Mouse (Mus musculus) granulocyte monocyte progenitor cell, adult 5-6 weeks (primary cell): ENCODE results near the gene Olfr1393. TPM values are rescaled to one million over a fixed set of nuclear protein-coding genes. Genes with fewer than 3 reads are reported as not detected.

ENCODE experiments used
- ATAC-seq: replicated peaks from 2 replicates; pipeline ENCODE4 v1.8.0; 2016; ENCODE audit warnings: mild to moderate bottlenecking, moderate TSS enrichment, inconsistent platforms; ENCODE audit not compliant: poor library complexity, severe bottlenecking
- total RNA-seq, 2 experiments: library from RNA; stranded (forward) in 1 of 2; stranded (reverse) in 1 of 2; fragments of 200-712, 200-1000 nt in 1 of 2; fragments of >200 nt in 1 of 2; fragmentation: Nextera tagmentation in 1 of 2; gene quantifications; 2 replicates each; pipeline ENCODE4 v1.2.3; 2014 to 2017

The Olfr1393 gene
- not detected in 2 replicates for total RNA-seq (2014; fragmentation: Nextera tagmentation)
- total RNA-seq (2017): not detected in 2 replicates

DNA sequence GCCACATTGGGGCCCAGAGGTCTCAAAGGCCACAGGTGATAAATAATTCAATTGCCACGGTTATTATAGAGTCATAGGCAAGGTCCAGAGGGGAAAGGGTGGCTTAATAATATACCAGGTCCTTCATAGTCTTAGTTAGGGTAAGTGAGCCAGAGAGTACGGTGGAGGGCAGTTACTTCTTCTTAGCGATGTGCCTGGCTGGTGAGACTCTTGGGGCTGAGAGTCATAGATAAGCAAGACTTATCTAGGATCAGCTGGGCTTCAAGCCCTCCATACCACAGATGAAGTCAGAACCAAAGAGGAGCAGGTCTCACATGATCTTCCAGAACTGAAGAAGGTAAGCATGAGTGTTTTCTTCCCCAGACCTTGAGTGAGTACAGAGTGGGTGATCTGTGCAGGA lies at the start of gene Olfr1393:
TSS of gene Olfr1393 (plus strand) at position 83 of the 400 bp plus-strand sequence.
- ATAC-seq: no peak

DNA sequence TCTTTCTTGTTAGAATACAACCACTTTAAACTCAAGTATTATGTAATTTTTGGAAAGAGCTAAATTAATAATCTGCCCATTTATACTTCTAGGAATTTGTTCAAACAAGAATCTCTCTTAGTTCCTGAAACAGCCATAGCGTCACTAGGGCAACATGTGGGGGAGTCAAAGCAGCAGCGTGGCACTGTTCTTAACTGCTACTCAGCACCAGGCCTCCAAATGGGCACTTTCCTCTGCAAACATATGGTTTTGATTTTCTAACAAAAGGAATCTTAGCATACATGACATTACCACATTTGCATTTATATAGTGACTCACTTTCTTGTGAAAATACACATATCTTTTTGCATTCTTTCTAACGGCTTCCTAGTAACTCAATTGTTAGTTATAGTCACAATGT lies 45.3 kb upstream of the Olfr1393 start:
- no peak for ATAC-seq

- ATAC-seq: peak; percentile 37
These were observed 42.5 kb upstream of the Olfr1393 start for GRCm38 (mm10) chr11:49235459-49236207.

- ATAC-seq: no peak
These were observed 41.2 kb upstream of the Olfr1393 start for GRCm38 (mm10) chr11:49236891-49237290.

GRCm38 (mm10) chr11:49237532-49237931 lies 40.6 kb upstream of the Olfr1393 start:
- ATAC-seq: peak; percentile 76

DNA sequence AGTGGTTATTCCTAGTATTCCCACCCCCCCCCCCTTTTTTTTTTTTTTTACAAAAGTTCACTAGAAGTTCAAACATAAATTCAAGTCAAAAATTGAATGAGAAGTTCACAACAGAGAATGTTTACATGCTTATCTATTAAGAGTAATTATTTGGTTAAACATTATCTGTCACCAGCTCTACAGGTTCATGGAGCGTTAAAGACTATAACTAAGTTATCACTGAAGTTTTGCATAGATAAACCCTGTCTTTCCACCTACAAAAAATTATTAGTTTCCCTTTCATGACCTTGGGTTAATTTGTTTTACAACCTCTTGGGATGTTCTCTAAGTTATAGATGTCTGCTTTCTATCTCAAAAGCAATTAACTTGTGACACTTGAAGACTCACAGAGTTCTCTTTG lies 37.8 kb upstream of the Olfr1393 start:
- ATAC-seq: no peak

DNA sequence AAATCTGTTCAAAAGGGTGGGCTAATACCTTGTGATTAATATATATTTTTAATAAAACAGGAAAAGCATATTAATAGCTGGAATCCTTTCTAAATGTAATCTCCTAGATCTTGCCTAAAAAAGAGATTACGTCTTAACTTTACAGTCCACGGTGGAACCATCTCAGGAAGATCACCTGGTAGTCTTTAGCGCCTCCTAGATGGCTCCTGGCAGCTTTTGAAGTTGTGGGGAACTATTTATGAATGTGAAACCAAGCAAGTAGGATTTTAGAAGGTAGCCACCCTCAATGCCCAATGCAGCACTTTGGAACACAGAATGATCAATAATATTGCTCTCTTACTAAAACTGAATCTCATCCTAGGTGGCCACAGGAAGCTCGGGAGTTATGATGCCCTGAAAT lies 37.2 kb upstream of the Olfr1393 start:
- no peak for ATAC-seq

DNA sequence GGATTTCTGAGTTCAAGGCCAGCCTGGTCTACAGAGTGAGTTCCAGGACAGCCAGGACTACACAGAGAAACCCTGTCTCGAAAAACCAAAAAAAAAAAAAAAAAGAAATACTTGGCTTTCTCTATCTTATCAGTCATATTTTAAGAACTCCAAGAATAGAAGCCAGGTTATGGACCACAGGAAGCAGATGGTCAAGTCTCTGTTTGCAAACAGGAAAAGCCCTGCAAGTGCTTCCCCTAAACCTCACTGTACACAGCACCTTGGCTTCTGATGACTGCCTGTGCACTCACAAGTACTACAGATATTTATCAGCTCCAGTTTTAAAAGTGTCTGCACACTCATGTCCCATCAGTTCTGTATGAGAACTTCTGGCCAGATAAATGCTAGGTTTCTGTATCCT lies 36.6 kb upstream of the Olfr1393 start:
- peak; percentile 18 for ATAC-seq

DNA sequence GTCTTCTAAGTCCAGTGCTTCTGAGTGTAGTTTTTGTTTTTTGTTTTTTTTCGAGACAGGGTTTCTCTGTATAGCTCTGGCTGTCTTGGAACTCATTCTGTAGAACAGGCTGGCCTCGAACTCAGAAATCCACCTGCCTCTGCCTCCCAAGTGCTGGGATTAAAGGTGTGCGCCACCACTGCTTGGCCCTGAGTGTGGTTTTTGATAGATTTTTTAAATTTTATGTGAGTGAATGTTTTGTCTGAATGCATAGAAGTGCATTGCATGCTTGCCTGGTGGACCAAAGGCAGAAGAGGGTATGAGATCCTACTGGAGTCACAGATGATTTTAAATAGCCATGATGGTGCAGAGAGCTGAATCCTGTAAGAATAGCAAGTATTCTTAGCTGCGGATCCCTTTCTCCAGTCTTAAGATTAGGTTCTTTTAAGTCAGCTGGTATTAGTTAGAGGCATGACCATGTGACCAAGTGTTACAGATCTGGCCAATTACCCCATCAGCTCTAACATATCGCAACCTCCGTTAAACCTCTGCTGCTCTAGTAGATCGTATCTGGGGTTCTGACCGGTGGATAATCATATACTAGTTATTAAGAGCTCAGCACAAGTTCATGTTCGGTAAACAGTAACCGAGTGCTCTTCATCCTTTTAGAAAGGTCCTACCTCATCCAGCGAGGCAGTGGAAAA lies 35.0 kb upstream of the Olfr1393 start:
- ATAC-seq: peak; percentile 31

DNA sequence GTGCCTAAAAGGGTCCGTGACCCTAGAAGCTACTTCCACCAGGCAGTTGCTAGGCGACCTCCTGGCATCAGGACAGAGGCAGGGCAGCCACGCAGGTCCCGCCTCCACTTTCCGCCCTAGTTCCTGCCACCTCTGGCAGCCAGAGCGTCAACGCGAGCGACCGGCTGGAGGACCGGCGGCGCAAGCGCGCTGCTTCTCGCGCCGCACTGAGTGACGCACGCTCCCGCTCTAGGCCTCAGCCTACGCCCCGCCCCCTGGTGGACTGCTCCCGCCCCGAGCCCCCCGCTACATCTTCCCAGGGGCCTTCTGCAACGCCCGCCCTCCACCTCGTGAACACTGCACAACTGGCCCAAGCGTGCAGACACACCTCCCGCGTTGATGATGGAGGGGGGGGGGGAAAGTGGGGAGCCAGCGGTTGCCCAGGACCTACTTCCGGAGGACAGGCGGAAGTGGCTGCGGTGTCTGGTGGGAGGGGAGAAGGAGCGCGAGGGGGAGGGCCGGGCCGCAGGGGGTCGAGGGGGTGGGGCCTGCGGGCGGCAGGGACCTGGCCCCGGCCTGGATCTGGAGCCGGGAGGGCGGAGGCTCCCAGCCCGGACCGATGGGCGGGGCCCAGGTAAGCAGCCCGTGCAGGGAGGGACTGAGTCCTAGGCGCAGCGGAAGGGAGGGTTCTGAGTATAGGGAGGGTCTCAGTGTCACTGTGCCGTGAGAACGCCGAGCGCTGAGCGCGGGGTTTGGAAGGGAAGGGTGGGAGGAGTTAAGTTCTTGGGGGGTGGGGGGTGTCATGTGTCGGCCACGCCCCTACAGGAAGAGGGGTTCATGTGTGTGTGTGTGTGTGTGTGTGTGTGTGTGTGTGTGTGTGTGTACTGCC lies 34.1 kb upstream of the Olfr1393 start, which contains the start of gene Mgat1:
TSS of gene Mgat1 (plus strand) at position 465 of the 868 bp plus-strand sequence.
- peak; percentile 66 for ATAC-seq

GRCm38 (mm10) chr11:49244595-49244930 lies 33.5 kb upstream of the Olfr1393 start:
- ATAC-seq: no peak

DNA sequence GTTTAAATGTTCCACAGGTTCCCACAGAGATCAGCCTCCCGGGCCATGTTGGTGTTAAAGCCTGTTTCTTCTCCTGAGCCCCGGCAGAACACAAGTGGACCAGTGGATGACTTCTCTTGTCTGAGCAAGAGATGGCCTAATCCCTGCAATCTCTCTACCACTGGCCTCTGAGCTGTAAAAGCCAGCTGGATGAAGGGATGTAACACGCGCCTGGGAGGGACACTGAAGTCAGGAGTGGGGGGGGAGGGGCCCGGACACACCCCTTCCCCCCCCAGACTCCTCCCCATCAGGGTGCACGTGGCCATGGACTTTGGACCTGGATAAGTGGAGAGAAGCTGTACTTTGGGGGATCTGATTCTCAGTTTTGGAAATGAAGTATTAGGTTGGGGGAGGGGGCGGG lies 32.9 kb upstream of the Olfr1393 start:
- no peak for ATAC-seq

DNA sequence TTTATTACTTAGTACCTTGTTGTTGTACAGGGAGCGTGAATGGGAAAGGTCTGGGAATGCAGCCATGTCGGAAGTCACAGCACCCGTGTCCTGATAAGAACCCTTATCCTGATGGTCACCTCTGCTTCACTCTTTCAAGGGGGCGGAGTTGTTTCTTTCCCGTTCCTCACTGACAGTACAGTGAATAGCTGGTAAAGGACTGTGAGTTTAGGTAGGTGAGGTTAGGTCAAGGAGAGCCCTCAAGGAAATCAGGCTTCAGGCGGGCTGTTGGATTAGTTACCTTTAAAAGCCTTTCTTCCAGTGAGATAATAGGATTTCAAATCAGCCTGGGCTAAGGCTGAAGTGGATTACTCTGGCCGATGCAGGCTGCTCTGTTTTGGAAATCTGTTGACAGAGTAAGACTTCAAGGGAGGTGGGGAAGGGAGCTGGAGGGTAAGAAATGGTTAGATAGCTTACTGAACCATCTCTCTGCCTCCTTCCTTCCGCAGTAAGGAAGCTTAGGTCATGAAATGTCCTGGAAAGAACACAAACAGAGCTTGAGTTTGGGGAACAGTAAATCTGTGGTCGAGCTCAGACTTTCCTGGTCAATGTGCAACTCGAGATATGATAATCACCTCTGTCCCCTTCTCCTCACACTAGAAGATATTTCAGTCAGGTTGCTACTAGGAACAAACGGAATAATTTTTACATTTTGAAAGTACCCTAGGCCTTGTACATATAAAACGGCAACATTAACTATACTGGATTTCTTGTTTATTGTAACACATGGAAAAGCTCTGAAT lies 32.3 kb upstream of the Olfr1393 start:
- ATAC-seq: no peak

DNA sequence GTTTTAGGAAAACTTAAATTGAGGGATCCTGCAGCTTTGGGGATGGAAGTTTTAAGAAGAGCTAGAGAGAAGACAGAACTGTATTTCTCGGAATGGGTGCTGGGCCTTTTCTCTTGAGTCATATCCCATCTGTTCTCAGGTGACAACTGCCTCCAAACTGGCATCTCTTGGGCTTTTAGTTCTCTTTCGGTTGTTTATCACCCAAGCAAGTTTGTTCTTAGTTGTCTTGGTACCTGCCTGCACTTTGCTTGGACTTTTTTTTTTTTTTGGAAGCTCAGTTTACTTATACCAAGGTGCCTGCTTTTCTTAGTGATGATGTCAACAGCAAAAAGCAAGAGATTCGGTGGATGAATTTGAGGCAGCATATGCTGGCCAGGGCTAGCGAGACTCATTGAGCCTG lies 31.6 kb upstream of the Olfr1393 start:
- no peak for ATAC-seq

DNA sequence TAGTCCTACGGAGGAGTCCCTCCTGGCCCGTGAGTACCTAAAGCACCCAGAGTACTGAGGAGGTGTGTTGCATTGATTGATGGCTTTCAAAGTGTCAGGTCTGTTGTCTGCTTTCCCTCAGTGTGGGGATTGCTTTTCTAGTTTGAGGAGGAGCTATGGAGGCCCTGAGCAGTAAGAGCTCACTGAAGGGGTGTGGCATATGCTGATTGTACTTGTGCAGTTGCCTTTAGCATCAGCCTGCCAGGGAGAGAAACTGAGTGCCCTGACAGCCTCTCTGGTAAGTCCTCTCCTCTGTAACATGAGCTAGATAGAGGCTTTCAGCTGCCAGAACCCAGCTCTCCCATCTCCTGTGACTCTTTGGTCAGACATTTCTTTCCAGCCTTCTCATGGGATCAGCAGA lies 30.8 kb upstream of the Olfr1393 start:
- no peak for ATAC-seq

DNA sequence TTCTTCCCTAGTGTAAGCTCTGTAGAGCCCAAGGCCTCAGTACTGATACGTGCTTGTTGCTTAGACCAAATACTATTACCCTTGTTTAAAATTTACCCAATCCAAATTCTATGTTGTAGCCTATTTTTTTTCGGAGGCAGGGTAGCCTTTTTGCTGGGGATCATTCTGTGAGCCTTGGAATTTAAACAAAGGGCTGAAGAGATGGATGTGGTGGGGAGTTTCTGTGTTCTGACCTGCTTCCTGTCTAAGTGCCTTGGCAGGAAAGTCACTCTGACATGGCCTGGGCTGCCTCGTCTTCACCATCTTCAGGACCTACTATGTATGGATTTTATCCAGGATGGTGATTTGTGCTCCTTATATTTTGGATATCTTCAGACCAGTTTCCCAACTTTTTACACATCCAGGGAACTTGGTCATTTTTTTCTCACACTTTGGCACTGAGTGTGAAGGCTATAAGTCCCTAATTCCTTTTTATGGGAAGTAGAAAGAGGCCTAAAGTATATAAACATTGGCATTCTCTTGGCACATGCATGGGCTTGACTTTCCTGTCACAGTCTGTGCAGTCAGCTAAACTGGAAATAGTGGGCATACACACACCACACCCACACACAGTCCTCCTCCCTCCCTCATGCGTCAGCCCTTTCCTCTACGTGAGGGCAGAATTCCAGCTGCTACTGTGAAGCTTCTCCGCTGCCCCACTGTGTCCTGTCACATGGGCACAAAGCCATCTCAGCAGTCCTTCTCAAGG lies 29.7 kb upstream of the Olfr1393 start:
- no peak for ATAC-seq

GRCm38 (mm10) chr11:49248974-49249700 lies 29.0 kb upstream of the Olfr1393 start:
- ATAC-seq: no peak

- peak; percentile 51 for ATAC-seq
These were observed 28.2 kb upstream of the Olfr1393 start for GRCm38 (mm10) chr11:49249811-49250421.
